Mouse (Mus musculus): ENCODE results near the gene Mast4.

- TF ChIP-seq CTCF (IDR thresholded peaks at IDR 0.05; ENCODE audit: extremely low read depth, insufficient read depth, insufficient read length, insufficient replicate concordance) (no peak), POLR2A (IDR thresholded peaks at IDR 0.05; ENCODE audit: low read depth, low read length) (no peak)
Measured at GRCm38 (mm10) chr13:103174431-103174830, 159.9 kb downstream of the Mast4 start.

Measured in spleen, adult 2 months (tissue).